Mouse (Mus musculus): ENCODE measurements around the gene Olfr15.

DNA sequence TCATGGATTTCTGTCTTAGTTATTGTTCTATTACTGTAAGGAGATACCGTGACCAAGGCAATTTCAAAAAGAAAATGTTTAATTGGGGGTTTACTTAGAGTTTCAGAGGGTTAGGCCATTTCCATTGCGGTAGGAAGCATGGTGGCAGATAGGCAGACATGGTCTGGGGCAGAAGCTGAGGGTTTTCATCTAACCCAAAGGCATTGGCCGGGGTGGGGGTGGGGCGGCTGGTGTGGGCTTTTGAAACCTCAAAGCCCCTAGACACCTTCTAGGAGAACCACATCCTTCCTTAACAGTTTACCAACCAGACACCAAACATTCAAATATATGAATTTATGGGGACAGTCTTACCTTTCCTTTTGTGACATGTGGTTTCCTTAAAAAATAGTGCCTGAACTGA, 28.6 kb downstream of the Olfr15 start:
- TF ChIP-seq POLR2A (IDR thresholded peaks at IDR 0.05; ENCODE audit: low read depth, low read length) (no peak), CTCF (conservative IDR thresholded peaks at IDR 0.05; ENCODE audit: insufficient read depth, insufficient read length, low read depth, low read length) (no peak)
